Mouse (Mus musculus) hindbrain, embryonic 13.5 days (tissue): ENCODE data around the gene Apoc1. TPM values are rescaled to one million over a fixed set of nuclear protein-coding genes. Genes with fewer than 3 reads are reported as not detected.

Source experiments
- ATAC-seq: fragments of 200-750 bp; cut with Nextera tagmentation; 2 replicates; pipeline ENCODE4 v1.8.0; 2017; ENCODE audit warnings: moderate TSS enrichment; ENCODE audit not compliant: low FRiP score
- H3K27ac ChIP-seq: fragments of 300-500 bp; sonication (generic); 2 replicates; pipeline ENCODE4 v1.5.1; 2015; ENCODE audit warnings: inconsistent platforms, mild to moderate bottlenecking, moderate library complexity
- H3K27me3 ChIP-seq: fragments of 300-500 bp; sonication (generic); 2 replicates; pipeline ENCODE4 v1.6.1; 2015; ENCODE audit warnings: mild to moderate bottlenecking, inconsistent platforms
- H3K36me3 ChIP-seq: fragments of 300-500 bp; sonication (generic); 2 replicates; pipeline ENCODE4 v1.6.1; 2015; ENCODE audit warnings: mild to moderate bottlenecking, inconsistent platforms
- H3K4me1 ChIP-seq: fragments of 300-500 bp; sonication (generic); replicated peaks from 2 replicates; pipeline ENCODE4 v1.6.1; 2015; ENCODE audit warnings: inconsistent platforms
- H3K4me2 ChIP-seq: fragments of 300-500 bp; sonication (generic); 2 replicates; pipeline ENCODE4 v1.6.1; 2015; ENCODE audit warnings: inconsistent platforms, mild to moderate bottlenecking, moderate library complexity
- H3K4me3 ChIP-seq: fragments of 300-500 bp; sonication (generic); 2 replicates; pipeline ENCODE4 v1.5.1; 2015; ENCODE audit warnings: mild to moderate bottlenecking, inconsistent platforms
- H3K9ac ChIP-seq: fragments of 300-500 bp; sonication (generic); 2 replicates; pipeline ENCODE4 v1.6.1; 2015; ENCODE audit warnings: mild to moderate bottlenecking, inconsistent platforms
- H3K9me3 ChIP-seq: fragments of 300-500 bp; sonication (generic); 2 replicates; pipeline ENCODE4 v1.6.1; 2016; ENCODE audit warnings: inconsistent platforms
- WGBS: fragments of 180-500 bp; shearing (Covaris S2); methylation state at CpG from one replicate; pipeline ENCODE4 v1.1.7; 2015; 5-methylcytosine and 5-hydroxymethylcytosine counted together
- polyA plus RNA-seq: library from polyadenylated mRNA; unstranded; fragments of >200 nt; fragmentation: Nextera tagmentation; extraction: Ambion mirVana; gene quantifications from 2 replicates; pipeline ENCODE4 v1.2.1, GENCODE M21; 2015

The Apoc1 gene
- polyA plus RNA-seq, 1 experiment from 2014 or later: 2.7 TPM

DNA sequence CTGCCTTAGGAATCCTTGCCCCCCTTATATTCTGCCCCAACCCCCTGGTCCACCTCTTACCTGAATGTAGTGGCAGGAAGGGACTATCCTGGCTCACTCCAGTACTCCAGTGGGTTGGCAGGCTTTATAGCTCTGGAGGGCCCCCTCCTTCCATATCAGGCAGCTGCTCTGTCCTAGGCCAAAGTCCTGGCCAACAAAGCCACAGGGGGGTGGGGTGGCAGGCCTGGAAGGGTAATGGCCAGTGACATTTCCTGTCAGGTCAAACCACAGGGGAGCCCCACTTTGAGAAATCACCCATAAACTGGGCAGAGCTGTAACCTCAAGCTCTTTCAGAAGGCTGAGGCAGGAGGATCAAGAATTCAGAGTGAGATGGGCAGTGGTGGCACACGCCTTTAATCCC, 15.8 kb downstream of the Apoc1 start:
- Histone ChIP-seq H3K27me3 (no peaks in the 10 kb centered on the region), H3K4me1 (no peaks in the 10 kb centered on the region), H3K4me2 (no peak overlapping the region), H3K36me3 (no peaks in the 10 kb centered on the region), H3K9ac (no peak overlapping the region), H3K4me3 (no peak overlapping the region), H3K27ac (no peak overlapping the region), H3K9me3 (no peaks in the 10 kb centered on the region)
- 87% methylated on average over 1 of the region's 1 CpGs for WGBS
- ATAC-seq: no peak

DNA sequence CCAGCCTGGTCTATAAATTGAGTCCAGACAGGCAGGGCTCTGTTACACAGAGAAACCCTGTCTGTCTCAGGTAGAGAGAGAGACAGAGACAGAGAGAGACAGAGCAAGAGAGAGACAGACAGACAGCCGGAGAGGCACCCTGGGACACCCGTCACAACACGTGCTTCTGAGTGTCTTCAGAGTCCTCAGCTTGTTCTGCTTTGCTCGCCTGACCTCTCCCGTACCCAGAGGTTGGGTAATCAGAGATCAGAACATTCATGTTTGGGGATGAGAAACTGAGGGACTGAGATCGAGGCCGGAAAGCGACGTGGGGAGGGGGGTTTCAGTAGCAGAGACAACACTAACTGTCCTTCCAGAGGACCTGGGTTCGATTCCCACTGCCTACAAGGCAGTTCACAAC, 16.6 kb downstream of the Apoc1 start:
- H3K4me2 ChIP-seq: no peak overlapping the region
- 88% methylated on average over 10 of the region's 10 CpGs for WGBS
- H3K9ac ChIP-seq: no peak overlapping the region
- no peak overlapping the region for H3K4me3 ChIP-seq
- H3K4me1 ChIP-seq: no peaks in the 10 kb centered on the region
- no peaks in the 10 kb centered on the region for H3K9me3 ChIP-seq
- H3K36me3 ChIP-seq: no peaks in the 10 kb centered on the region
- ATAC-seq: no peak
- H3K27me3 ChIP-seq: no peaks in the 10 kb centered on the region
- H3K27ac ChIP-seq: no peak overlapping the region

DNA sequence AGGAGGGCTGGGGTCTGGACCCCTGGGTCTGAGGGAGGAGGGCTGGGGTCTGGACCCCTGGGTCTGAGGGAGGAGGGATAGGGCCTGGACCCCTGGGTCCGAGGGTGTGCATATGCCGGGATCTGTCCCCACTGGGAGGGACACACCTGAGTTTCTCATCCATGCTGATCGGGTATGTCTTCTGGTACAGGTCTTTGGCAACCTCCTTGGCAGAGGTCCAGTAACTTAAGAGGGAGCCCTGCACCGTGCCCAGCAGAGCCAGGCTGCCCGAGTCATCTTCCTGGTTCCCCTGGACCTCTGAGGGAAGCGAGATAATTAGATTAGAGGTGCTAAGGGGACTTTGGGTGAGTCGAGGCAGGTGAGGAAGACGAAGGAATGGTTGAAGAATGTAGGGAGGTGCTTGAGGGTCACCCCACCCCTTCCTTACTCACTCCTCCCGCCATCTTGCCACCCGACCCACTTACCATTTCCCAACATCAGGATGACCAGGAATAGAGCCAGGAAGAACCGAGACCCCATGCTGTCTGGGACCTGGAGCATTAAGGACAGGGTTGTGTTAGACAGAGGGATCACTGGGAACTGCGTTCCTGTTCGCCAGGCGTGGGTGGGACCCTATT, 19.3 kb downstream of the Apoc1 start:
- Histone ChIP-seq H3K27ac (no peak overlapping the region), H3K4me3 (no peak overlapping the region), H3K9ac (no peak overlapping the region), H3K36me3 (no peaks in the 10 kb centered on the region), H3K27me3 (no peaks in the 10 kb centered on the region), H3K4me1 (peaks cover 6% of the 10 kb centered on the region; the same call in 1 of the 2 replicates), H3K4me2 (no peak overlapping the region), H3K9me3 (no peaks in the 10 kb centered on the region)
- no peak for ATAC-seq
- 70% methylated on average over 14 of the region's 14 CpGs for WGBS

DNA sequence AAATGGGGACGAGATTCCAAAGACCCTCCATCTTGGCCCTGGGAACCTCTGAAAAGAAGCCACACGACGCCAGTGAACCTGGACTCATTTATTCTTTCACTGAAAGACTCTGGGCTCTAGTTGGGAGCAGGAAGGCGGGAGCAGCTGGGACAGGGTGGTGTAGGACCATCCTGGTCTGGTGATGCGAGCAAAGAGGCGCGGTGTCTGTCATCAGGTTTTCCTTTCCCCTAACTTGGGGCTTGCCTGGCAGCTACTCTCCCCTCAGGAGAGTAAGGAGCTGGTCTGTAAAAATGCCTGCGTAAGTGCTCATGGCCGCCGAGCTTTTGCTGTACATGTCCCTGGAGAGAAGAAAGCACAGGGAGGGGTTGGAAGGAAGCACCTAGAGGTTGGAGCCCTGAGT, 20.9 kb downstream of the Apoc1 start:
- H3K4me1 ChIP-seq: peaks cover 6% of the 10 kb centered on the region; the same call in 1 of the 2 replicates
- no peak for ATAC-seq
- H3K27me3 ChIP-seq: no peaks in the 10 kb centered on the region
- H3K9ac ChIP-seq: no peak overlapping the region
- H3K9me3 ChIP-seq: no peaks in the 10 kb centered on the region
- no peak overlapping the region for H3K27ac ChIP-seq
- H3K36me3 ChIP-seq: no peaks in the 10 kb centered on the region
- no peak overlapping the region for H3K4me2 ChIP-seq
- 67% methylated on average over 10 of the region's 10 CpGs for WGBS
- no peak overlapping the region for H3K4me3 ChIP-seq

DNA sequence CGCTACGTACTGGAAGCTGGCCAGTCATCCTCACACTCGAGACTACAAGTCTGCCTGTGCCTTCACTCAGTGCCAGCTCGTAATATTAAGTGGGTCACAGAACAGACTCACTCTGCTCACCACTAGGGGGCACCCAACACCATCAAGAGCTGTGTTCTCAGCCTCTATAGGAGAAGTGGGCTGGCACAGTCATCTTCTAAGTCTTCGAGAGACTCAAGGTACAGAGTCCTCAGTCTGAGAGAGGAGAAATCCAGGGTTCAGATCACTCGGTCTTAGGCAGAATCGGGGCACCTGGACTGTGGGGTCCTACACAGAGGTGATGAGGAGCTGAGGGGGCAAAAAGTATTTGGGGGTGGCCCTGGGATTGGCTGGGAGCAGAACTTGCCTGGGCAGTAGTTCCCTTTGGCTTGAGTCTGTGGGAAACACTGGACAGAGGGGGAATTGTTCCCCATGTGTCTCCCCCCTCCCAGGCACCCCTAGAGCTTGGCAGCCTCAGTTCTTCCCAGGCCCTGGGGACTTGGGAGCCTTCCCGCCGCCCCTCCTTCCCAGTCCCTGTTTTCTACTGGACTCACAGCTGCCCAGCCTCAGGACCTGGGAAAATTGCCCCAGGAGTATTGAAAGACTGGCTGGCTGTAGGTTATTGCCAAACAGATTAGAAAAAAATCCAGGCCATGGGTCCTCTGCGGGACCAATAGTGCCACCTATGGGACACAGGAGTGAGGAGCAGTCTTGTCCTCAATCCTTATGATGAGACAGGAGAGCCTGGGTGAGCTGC, 23.3 kb downstream of the Apoc1 start:
- 9% methylated on average over 10 of the region's 10 CpGs for WGBS
- peak overlapping the region; percentile 62; the same call in 1 of the 2 replicates for H3K27ac ChIP-seq
- no peaks in the 10 kb centered on the region for H3K9me3 ChIP-seq
- no peaks in the 10 kb centered on the region for H3K36me3 ChIP-seq
- H3K27me3 ChIP-seq: no peaks in the 10 kb centered on the region
- peaks cover 16% of the 10 kb centered on the region for H3K4me1 ChIP-seq
- H3K9ac ChIP-seq: peak overlapping the region; percentile 24; the same call in 1 of the 2 replicates
- peak; percentile 61 for ATAC-seq
- H3K4me3 ChIP-seq: peak overlapping the region; percentile 5; the same call in 1 of the 2 replicates
- H3K4me2 ChIP-seq: peak overlapping the region; percentile 32

DNA sequence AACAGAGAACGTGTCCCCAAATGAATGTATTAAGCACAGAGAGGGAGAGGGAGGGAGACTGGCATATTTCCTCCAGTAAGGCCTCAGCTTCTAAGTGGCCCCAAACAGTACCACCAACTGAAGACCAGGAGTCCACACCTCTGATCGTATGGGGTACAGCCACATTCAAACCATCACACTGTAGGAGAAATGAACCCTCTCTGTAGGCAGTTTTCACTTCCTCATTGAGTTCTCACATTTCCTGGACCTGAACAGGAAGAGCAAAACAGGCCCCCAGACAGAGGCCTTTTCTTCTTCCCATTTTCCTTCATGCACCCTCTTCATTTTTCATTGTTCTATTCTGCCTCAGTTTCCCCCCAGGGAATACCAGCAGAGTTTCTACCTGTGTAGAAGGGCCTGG, 25.0 kb downstream of the Apoc1 start:
- no peak for ATAC-seq
- peaks cover 31% of the 10 kb centered on the region for H3K4me1 ChIP-seq
- WGBS: 75% methylated on average over 2 of the region's 2 CpGs
- H3K4me3 ChIP-seq: no peak overlapping the region
- H3K36me3 ChIP-seq: no peaks in the 10 kb centered on the region; the same call in 1 of the 2 replicates
- H3K9ac ChIP-seq: no peak overlapping the region
- no peaks in the 10 kb centered on the region for H3K27me3 ChIP-seq
- H3K9me3 ChIP-seq: no peaks in the 10 kb centered on the region
- no peak overlapping the region for H3K27ac ChIP-seq
- no peak overlapping the region for H3K4me2 ChIP-seq

DNA sequence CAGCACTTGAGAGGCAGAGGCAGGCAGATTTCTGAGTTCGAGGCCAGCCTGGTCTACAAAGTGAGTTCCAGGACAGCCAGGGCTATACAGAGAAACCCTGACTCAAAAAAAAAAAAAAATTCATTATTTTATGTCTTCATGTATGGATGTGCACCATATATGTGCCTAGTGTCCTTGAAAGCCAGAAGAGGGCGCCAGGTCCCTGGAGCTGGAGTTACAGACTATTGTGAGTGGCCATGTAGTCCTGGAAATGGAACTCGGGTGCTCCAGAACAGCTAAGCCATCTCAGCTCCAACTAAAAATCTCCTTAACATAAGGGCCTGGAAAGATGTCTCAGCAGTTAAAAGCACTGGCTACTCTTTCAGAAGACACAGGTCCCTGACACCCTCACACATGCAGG, 25.7 kb downstream of the Apoc1 start:
- H3K4me3 ChIP-seq: no peak overlapping the region
- WGBS: 61% methylated on average over 3 of the region's 3 CpGs
- no peaks in the 10 kb centered on the region for H3K9me3 ChIP-seq
- H3K4me1 ChIP-seq: peaks cover 37% of the 10 kb centered on the region
- ATAC-seq: no peak
- H3K4me2 ChIP-seq: no peak overlapping the region
- no peak overlapping the region for H3K27ac ChIP-seq
- H3K36me3 ChIP-seq: peaks cover 4% of the 10 kb centered on the region
- H3K27me3 ChIP-seq: no peaks in the 10 kb centered on the region
- H3K9ac ChIP-seq: no peak overlapping the region

DNA sequence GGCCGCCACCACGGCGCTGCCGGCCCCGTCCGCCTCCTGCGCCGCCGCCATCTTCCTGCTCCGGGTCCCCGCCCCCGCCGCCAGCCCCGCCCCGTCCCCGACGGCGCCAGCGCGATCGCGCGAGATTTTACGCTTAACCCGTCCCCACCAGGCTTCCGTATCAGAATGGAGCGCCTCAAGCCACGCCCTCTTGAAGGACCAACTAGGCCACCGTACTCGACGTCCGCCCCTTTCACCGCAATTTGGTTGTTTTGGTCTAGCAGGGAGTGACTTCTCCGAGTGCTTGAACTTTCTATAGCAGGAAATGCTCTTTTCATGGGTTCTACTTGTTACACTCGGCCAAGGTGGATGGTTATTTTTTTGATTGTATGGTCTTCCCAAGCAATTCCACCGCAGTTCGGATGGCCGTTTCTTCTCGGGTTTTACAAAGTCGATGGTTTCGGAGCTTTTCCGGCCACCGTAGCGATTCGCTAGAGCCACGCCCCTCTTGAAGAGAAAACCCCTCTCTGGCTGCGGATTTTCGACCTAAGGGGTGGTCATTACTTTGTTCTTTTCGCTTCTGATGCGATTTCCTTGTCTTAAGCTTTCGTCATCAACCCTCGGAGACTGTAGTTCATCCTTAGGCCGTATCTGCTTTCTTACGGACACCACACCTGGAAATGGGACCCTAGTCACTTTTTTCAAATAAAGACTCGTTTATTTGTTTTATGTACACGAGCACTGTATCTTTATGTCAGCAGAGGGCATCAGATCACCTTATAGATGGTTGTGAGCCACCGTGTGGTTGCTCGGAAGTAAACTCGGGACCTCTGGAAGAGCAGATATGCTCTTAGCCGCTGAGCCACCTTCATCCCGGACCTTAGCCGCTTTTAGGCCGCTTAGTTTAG, 27.3 kb downstream of the Apoc1 start, which contains the start of gene Clptm1:
Clptm1 (minus strand) TSS at position 79 of the 887 bp plus-strand sequence.
- Histone ChIP-seq H3K27me3 (no peaks in the 10 kb centered on the region), H3K4me1 (peaks cover 47% of the 10 kb centered on the region), H3K9me3 (no peaks in the 10 kb centered on the region), H3K36me3 (peaks cover 16% of the 10 kb centered on the region), H3K9ac (peak within 1 kb of the TSS; percentile 99), H3K4me3 (peak within 1 kb of the TSS; percentile 100), H3K4me2 (peak within 1 kb of the TSS; percentile 92), H3K27ac (peak within 1 kb of the TSS; percentile 94)
- under 1% methylated on average over 63 of the region's 63 CpGs for WGBS
- ATAC-seq: peak; percentile 86

DNA sequence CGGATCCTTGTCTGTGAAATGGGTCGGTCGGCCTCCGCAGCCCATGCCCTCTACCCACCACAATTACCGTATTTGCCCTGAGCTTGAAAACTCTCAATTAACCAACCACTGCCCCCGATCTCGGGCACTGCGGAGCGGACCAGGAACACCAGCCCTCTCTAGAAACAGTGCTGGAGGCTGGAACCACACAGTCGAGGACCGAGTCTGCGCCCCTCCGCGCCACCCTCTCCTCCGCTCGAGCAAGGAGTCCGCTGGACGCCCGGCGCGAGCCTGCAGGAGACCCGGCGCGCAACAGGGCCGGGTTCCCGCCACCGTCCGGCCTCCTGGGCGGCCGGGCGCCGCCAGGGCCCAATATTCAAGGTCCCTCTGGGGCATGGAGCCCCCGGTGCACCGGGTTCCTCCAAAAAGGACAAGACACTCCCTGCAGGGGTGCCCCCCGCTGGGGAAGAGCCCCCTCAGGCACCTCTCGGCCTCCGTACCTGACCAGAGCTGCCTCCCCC, 28.0 kb downstream of the Apoc1 start:
- Histone ChIP-seq H3K27ac (peak overlapping the region; percentile 94), H3K9ac (peak overlapping the region; percentile 99), H3K4me2 (peak overlapping the region; percentile 92), H3K27me3 (no peaks in the 10 kb centered on the region), H3K36me3 (peaks cover 22% of the 10 kb centered on the region), H3K9me3 (no peaks in the 10 kb centered on the region), H3K4me1 (peaks cover 46% of the 10 kb centered on the region), H3K4me3 (peak overlapping the region; percentile 100)
- WGBS: under 1% methylated on average over 37 of the region's 37 CpGs
- ATAC-seq: peak; percentile 69

DNA sequence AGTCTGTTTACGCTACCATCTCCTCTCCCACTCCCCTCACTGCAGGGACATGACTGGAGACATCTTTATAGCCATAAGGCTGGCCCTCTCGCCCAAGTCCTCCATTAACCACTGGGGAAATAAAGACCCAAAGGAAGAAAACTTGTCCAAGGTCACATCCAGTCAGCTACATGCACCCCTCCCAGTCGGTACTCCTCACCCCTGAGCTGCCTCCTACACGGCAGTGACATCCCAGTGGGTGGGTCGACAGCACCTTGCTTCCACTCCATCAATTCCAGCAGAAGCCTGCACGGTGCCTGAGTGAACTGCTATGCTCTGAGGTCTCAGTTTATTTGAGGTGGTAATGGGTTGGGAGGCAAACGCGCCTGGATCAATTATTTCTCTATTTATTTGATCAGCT, 28.5 kb downstream of the Apoc1 start:
- H3K4me2 ChIP-seq: peak overlapping the region; percentile 92
- H3K4me1 ChIP-seq: peaks cover 41% of the 10 kb centered on the region
- peak overlapping the region; percentile 100 for H3K4me3 ChIP-seq
- H3K27me3 ChIP-seq: no peaks in the 10 kb centered on the region
- no peak overlapping the region for H3K27ac ChIP-seq
- peak overlapping the region; percentile 99 for H3K9ac ChIP-seq
- ATAC-seq: 0 out of 2 replicates have a peak, but pooled peaks have one; percentile 14
- 14% methylated on average over 8 of the region's 8 CpGs for WGBS
- H3K9me3 ChIP-seq: no peaks in the 10 kb centered on the region
- peaks cover 27% of the 10 kb centered on the region for H3K36me3 ChIP-seq

DNA sequence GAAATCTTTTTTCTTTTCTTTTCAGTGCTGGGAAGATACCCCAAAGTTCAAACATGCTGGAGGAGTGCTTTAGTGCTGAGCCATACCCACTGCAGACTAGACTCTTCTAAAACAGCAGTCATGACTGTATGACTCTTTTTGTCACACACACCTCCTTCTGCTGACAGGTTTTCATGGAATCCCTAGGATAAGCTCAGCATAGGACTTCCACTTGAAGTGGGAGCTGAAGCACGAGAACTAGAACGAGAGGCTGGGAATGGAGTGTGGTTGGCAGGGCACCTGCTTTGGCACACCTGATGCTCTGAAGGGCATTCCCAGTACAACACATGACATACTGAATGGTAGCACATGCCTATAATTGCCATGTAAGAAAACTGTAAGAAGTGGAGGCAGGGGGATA, 39.8 kb downstream of the Apoc1 start:
- Histone ChIP-seq H3K4me2 (no peak overlapping the region), H3K4me1 (no peaks in the 10 kb centered on the region), H3K9me3 (no peaks in the 10 kb centered on the region), H3K9ac (no peak overlapping the region), H3K4me3 (no peak overlapping the region), H3K27ac (no peak overlapping the region), H3K27me3 (no peaks in the 10 kb centered on the region), H3K36me3 (peaks cover 77% of the 10 kb centered on the region)
- WGBS: 97% methylated on average over 2 of the region's 2 CpGs
- no peak for ATAC-seq
